Mouse (Mus musculus): ENCODE measurements around the gene Pradc1. TPM values are rescaled to one million over a fixed set of nuclear protein-coding genes. Genes with fewer than 3 reads are reported as not detected.
"Not testable (repeated sequence)": the region's sequence is repeated elsewhere in the genome, so short reads cannot be mapped to it uniquely, and the experiment has no call there.

Gene Pradc1
- total and polyA plus RNA-seq, 3 experiments: 14.5 to 31.8 (median 27.5) TPM

DNA sequence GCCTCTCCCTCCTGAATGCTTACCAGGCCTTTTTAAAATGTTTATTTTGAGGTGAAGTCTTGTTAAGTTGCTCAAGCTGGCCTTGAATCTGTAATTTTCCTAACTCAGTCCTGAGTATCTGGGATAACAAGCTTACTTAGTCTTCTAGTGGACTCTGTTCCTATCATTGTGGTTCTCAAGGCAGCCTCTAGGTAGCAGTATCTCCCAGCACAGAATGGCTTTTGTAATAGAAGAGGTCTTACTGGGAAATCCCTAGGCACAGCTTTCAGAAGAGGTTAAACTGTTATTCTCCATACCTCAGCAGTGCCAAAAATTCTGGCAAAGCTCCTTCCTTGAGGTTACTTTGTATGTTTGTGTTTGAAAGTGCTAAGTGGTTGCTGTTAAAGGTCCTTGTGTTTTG, 13.6 kb upstream of the Pradc1 start:
- no peaks in the 10 kb centered on the region for H3K27me3 ChIP-seq (ENCODE audit: insufficient read depth, low read length)
- peaks cover 98% of the 10 kb centered on the region for H3K36me3 ChIP-seq (replicated peaks)
- TF ChIP-seq GATA1 (IDR thresholded peaks at IDR 0.05; ENCODE audit: borderline replicate concordance, low read length): no peak
- no peak for TF ChIP-seq TAL1 (conservative IDR thresholded peaks at IDR 0.05; ENCODE audit: low read depth, low read length)
- no peak for TF ChIP-seq CTCF (IDR thresholded peaks at IDR 0.05; ENCODE audit: low read depth, low read length)
- TF ChIP-seq POLR2AphosphoS5 (IDR thresholded peaks at IDR 0.05; ENCODE audit: insufficient replicate concordance, low read depth, low read length): no peak
- no peak for TF ChIP-seq GATA2 (IDR thresholded peaks at IDR 0.05; ENCODE audit: borderline replicate concordance, low read depth, low read length)
- ATAC-seq (ENCODE audit: extremely low read depth, insufficient number of reproducible peaks, low FRiP score, poor library complexity, severe bottlenecking): no peak
- no peak overlapping the region for H3K4me3 ChIP-seq (ENCODE audit: low read depth, low read length)
- H3K9me3 ChIP-seq (replicated peaks): no peaks in the 10 kb centered on the region
- H3K4me1 ChIP-seq (ENCODE audit: insufficient read depth, low read depth, low read length): peaks cover 3% of the 10 kb centered on the region; the same call in 1 of the 2 replicates
- no peak for DNase-seq (ENCODE audit: low spot score)

DNA sequence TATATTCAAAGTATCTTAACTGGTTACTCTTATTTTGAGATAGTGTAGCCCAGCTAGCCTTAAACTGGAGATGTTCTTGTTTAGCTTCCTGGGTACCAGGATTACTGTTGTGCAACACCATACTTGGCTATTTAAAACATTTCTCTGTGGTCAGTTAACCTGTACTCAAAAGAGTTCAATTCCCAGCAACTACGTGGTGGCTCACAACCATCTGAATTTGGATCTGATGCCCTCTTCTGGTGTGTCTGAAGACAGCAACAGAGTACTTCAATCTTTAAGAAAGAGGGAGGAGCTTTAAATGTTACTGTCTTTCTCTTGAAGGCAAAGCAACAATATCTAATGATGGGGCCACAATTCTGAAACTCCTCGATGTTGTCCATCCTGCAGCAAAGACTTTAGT, 7.9 kb upstream of the Pradc1 start:
- DNase-seq (ENCODE audit: low spot score) (no peak), ATAC-seq (ENCODE audit: extremely low read depth, insufficient number of reproducible peaks, low FRiP score, poor library complexity, severe bottlenecking) (no peak)
- TF ChIP-seq TAL1 (conservative IDR thresholded peaks at IDR 0.05; ENCODE audit: low read depth, low read length) (no peak), GATA2 (IDR thresholded peaks at IDR 0.05; ENCODE audit: borderline replicate concordance, low read depth, low read length) (no peak), POLR2AphosphoS5 (IDR thresholded peaks at IDR 0.05; ENCODE audit: insufficient replicate concordance, low read depth, low read length) (no peak), GATA1 (IDR thresholded peaks at IDR 0.05; ENCODE audit: borderline replicate concordance, low read length) (no peak), CTCF (IDR thresholded peaks at IDR 0.05; ENCODE audit: low read depth, low read length) (no peak)
- no peaks in the 10 kb centered on the region for H3K9me3 ChIP-seq (replicated peaks)
- no peak overlapping the region for H3K4me3 ChIP-seq (ENCODE audit: low read depth, low read length)
- peaks cover 92% of the 10 kb centered on the region for H3K36me3 ChIP-seq (replicated peaks)
- no peaks in the 10 kb centered on the region for H3K27me3 ChIP-seq (ENCODE audit: insufficient read depth, low read length)
- H3K4me1 ChIP-seq (ENCODE audit: insufficient read depth, low read depth, low read length): peaks cover 34% of the 10 kb centered on the region

DNA sequence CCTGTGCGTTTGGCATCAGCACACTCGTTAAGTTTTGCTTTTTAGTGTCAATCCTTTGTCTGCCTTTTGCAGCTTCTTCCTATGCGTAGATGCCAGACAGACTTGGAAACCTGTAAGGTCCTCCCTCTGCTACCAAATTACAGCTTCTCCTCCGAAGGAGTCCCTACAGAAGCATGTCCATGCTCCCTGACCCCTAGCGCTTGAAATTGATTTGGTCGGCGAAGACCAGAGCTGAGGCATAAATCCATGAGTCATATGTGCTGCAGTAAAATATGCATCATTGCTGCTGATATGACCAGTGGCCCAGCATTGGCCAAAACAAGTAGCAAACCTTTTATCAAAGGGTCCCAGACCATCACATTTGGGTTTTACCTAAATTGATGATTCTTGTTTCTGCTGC, 1.0 kb upstream of the Pradc1 start:
- H3K9me3 ChIP-seq (replicated peaks): no peaks in the 10 kb centered on the region
- peak overlapping the region; percentile 94 for H3K4me3 ChIP-seq (ENCODE audit: low read depth, low read length)
- TF ChIP-seq TAL1 (conservative IDR thresholded peaks at IDR 0.05; ENCODE audit: low read depth, low read length) (no peak), CTCF (IDR thresholded peaks at IDR 0.05; ENCODE audit: low read depth, low read length) (no peak), GATA1 (IDR thresholded peaks at IDR 0.05; ENCODE audit: borderline replicate concordance, low read length) (no peak), GATA2 (IDR thresholded peaks at IDR 0.05; ENCODE audit: borderline replicate concordance, low read depth, low read length) (no peak), POLR2AphosphoS5 (IDR thresholded peaks at IDR 0.05; ENCODE audit: insufficient replicate concordance, low read depth, low read length) (no peak)
- no peaks in the 10 kb centered on the region for H3K27me3 ChIP-seq (ENCODE audit: insufficient read depth, low read length)
- H3K4me1 ChIP-seq (ENCODE audit: insufficient read depth, low read depth, low read length): peaks cover 63% of the 10 kb centered on the region
- no peak for ATAC-seq (ENCODE audit: extremely low read depth, insufficient number of reproducible peaks, low FRiP score, poor library complexity, severe bottlenecking)
- peaks cover 64% of the 10 kb centered on the region for H3K36me3 ChIP-seq (replicated peaks)
- no peak for DNase-seq (ENCODE audit: low spot score)

DNA sequence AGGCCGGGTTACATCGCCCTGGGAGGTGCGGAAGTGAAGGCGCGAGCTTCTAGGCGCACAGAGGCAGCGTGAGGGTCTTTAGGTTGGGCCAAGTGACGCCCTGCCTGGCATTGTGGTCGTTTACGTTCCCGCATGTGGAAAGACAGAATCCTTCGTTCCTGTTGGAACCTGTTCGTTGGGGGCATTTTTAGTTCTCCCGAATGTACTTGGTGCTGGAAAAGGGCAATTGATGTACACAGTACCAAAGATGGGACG, 568 bp upstream of the Pradc1 start:
- Histone ChIP-seq H3K9me3 (replicated peaks) (no peaks in the 10 kb centered on the region), H3K36me3 (replicated peaks) (peaks cover 64% of the 10 kb centered on the region), H3K4me1 (ENCODE audit: insufficient read depth, low read depth, low read length) (peaks cover 60% of the 10 kb centered on the region), H3K4me3 (ENCODE audit: low read depth, low read length) (peak overlapping the region; percentile 94), H3K27me3 (ENCODE audit: insufficient read depth, low read length) (no peaks in the 10 kb centered on the region)
- no peak for DNase-seq (ENCODE audit: low spot score)
- no peak for ATAC-seq (ENCODE audit: extremely low read depth, insufficient number of reproducible peaks, low FRiP score, poor library complexity, severe bottlenecking)
- TF ChIP-seq TAL1 (conservative IDR thresholded peaks at IDR 0.05; ENCODE audit: low read depth, low read length) (no peak), POLR2AphosphoS5 (IDR thresholded peaks at IDR 0.05; ENCODE audit: insufficient replicate concordance, low read depth, low read length) (no peak), GATA1 (IDR thresholded peaks at IDR 0.05; ENCODE audit: borderline replicate concordance, low read length) (no peak), GATA2 (IDR thresholded peaks at IDR 0.05; ENCODE audit: borderline replicate concordance, low read depth, low read length) (no peak), CTCF (IDR thresholded peaks at IDR 0.05; ENCODE audit: low read depth, low read length) (no peak)

DNA sequence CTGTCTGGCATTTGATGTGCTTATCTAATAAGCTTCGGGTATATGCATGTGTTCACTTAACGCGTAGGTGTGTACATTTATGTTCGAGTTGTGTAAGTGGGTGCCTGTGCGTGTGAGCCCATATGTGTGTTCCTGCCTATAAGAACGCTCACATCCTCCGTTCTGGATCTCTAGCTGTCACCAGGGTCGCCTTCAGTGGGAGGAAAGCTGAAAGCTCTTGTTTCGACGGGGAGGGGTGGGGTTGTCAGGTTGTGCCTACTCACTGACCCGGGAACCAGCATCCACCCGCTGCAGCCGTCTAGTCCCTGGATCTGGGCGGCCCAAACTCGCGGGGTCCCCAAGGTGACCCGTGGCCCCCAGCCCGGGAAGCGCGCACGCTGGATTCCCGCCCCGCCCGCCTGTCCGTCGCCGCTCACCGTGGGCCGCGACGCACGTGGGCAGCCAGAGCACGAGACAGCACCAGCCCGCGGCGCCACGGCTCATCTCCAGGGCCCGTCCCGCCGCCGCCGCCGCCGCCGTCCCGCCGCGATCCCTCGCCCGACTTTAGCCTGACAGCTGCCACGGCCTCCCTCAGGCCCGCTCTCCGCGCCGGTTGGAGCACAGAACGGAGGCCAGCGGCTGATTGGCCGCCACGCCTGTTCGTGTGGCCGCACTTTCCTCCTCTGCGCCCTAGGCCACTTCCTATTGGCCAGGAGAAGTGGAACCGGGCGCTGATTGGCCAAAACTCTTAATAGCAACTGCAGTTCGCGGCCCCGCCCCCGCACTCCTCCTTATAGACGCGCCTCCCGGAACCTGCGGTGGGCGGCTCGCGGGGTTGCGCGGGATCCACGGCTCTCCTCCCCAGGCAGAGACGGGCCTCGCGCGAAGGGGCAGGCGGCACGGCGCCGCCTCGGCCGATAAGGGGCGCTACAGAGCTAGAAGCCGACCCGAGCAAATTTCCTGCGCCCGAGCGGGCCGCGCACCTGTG, 790 bp downstream of the Pradc1 start, which contains the start of gene Cct7:
Gene Cct7, plus strand, starts transcription at position 818 of the 967 bp plus-strand sequence.
- Histone ChIP-seq H3K4me3 (ENCODE audit: low read depth, low read length) (peak within 1 kb of the TSS; percentile 94), H3K36me3 (replicated peaks) (peaks cover 64% of the 10 kb centered on the region), H3K4me1 (ENCODE audit: insufficient read depth, low read depth, low read length) (peaks cover 49% of the 10 kb centered on the region), H3K27me3 (ENCODE audit: insufficient read depth, low read length) (no peaks in the 10 kb centered on the region), H3K9me3 (replicated peaks) (no peaks in the 10 kb centered on the region)
- TF ChIP-seq GATA2 (IDR thresholded peaks at IDR 0.05; ENCODE audit: borderline replicate concordance, low read depth, low read length) (no peak), TAL1 (conservative IDR thresholded peaks at IDR 0.05; ENCODE audit: low read depth, low read length) (no peak), CTCF (IDR thresholded peaks at IDR 0.05; ENCODE audit: low read depth, low read length) (0 out of 2 replicates have a peak, but pooled peaks have one; percentile 14)
- peak; percentile 99 for DNase-seq (ENCODE audit: low spot score)
- ATAC-seq (ENCODE audit: extremely low read depth, insufficient number of reproducible peaks, low FRiP score, poor library complexity, severe bottlenecking): peak; percentile 86

DNA sequence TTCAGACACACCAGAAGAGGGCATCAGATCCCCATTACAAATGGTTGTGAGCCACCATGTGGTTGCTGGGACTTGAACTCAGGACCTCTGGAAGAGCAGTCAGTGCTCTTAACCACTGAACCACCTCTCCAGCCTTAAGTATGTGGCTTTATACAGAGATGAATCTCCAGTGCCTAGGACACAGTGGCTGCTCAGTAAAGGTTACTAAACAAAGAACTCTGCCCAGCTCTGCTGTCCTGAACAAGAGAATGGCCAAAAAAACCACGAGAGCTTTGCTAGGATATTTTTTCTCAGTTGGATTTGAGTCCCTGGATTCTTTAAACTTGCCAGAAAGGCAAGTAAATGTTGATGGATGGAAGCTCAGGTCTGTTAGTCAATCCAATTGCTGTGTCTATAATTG, 1.6 kb downstream of the Pradc1 start:
- Histone ChIP-seq H3K4me3 (ENCODE audit: low read depth, low read length) (peak overlapping the region; percentile 94), H3K4me1 (ENCODE audit: insufficient read depth, low read depth, low read length) (peaks cover 44% of the 10 kb centered on the region), H3K36me3 (replicated peaks) (peaks cover 67% of the 10 kb centered on the region)
- H3K9me3 ChIP-seq (replicated peaks); ATAC-seq (ENCODE audit: extremely low read depth, insufficient number of reproducible peaks, low FRiP score, poor library complexity, severe bottlenecking); DNase-seq (ENCODE audit: low spot score); H3K27me3 ChIP-seq (ENCODE audit: insufficient read depth, low read length): not testable (repeated sequence)

Data from G1E (cell line).